Mouse (Mus musculus): ENCODE results near the gene Ngdn. TPM values are rescaled to one million over a fixed set of nuclear protein-coding genes. Genes with fewer than 3 reads are reported as not detected.

The Ngdn gene
- polyA plus RNA-seq, 1 experiment from 2014 or later, result 81.3 TPM

- H3K4me2 ChIP-seq (replicated peaks), result no peak overlapping the region
- H3K36me3 ChIP-seq, result peaks cover 42% of the 10 kb centered on the region
- H3K27ac ChIP-seq, result no peak overlapping the region
- 87% methylated on average over 22 of the region's 22 CpGs for WGBS
- no peak for ATAC-seq (ENCODE audit: insufficient number of reproducible peaks, insufficient read depth, low FRiP score, low TSS enrichment)
- H3K27me3 ChIP-seq, result no peaks in the 10 kb centered on the region
- no peaks in the 10 kb centered on the region for H3K9me3 ChIP-seq
- H3K4me1 ChIP-seq, result peaks cover 17% of the 10 kb centered on the region
- no peak overlapping the region; the same call in 1 of the 2 replicates for H3K9ac ChIP-seq
- no peak overlapping the region for H3K4me3 ChIP-seq
Observed at GRCm38 (mm10) chr14:55063581-55064381, 48.5 kb downstream of the Ngdn start.

DNA sequence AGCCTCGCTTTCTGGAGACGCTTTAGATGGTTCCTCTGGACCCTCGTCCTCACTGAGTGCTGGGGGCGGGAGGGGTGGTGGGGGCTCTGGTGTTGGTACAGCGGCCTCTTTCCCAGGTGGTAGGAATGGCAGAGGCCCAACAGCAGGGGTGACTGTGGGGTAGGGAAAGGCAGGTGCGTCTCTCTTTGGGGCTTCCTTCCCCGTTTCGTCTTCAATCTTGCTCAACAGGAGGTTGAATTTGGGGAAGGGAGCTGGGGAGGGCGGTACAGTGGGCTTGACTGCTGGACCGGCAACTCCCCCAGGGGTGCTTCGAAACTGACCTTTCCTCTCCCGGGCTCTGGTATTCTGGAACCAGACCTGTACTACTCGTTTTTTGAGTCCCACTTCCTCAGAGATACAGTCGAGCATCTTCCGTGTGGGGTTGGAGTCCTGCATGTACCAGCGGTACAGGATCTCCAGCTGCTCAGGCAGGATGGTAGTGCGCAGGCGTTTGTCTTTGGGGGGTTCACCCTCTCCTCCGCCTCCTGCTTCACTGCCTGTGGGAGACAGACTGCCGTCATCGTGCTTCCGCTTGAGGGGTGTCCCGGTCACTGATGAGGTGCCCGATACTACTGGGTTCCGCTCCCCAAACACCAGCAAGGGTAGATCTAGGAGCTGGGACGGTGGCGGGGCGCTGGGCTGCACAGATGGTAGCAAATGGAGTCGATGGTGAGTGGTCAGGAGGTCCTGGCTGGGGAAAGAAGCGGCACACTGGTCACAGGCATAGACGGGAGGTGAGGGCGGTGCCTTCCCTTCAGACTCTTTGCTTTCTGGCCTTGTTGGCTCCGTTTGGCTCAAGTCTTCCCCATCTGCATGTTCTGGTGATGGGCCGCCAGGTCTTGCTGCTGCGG, 49.5 kb downstream of the Ngdn start:
- H3K36me3 ChIP-seq, result peaks cover 42% of the 10 kb centered on the region
- 74% methylated on average over 35 of the region's 35 CpGs for WGBS
- H3K4me3 ChIP-seq, result no peak overlapping the region

GRCm38 (mm10) chr14:55065391-55065790, 50.1 kb downstream of the Ngdn start:
- Histone ChIP-seq H3K4me3 (no peak overlapping the region), H3K4me2 (replicated peaks) (no peak overlapping the region), H3K9ac (no peak overlapping the region), H3K9me3 (no peaks in the 10 kb centered on the region), H3K36me3 (peaks cover 42% of the 10 kb centered on the region), H3K27ac (no peak overlapping the region), H3K4me1 (peaks cover 17% of the 10 kb centered on the region), H3K27me3 (no peaks in the 10 kb centered on the region)
- ATAC-seq (ENCODE audit: insufficient number of reproducible peaks, insufficient read depth, low FRiP score, low TSS enrichment), result no peak
- 86% methylated on average over 13 of the region's 13 CpGs for WGBS

More for the DNA sequence above, 49.5 kb downstream of the Ngdn start:
- H3K9ac ChIP-seq, result no peak overlapping the region
- H3K9me3 ChIP-seq, result no peaks in the 10 kb centered on the region
- no peak for ATAC-seq (ENCODE audit: insufficient number of reproducible peaks, insufficient read depth, low FRiP score, low TSS enrichment)
- H3K4me1 ChIP-seq, result peaks cover 17% of the 10 kb centered on the region
- no peak overlapping the region for H3K27ac ChIP-seq
- no peaks in the 10 kb centered on the region for H3K27me3 ChIP-seq
- H3K4me2 ChIP-seq (replicated peaks), result no peak overlapping the region

- Histone ChIP-seq H3K4me2 (replicated peaks) (no peak overlapping the region), H3K9me3 (no peaks in the 10 kb centered on the region), H3K4me3 (no peak overlapping the region), H3K27me3 (no peaks in the 10 kb centered on the region), H3K9ac (no peak overlapping the region), H3K36me3 (peaks cover 42% of the 10 kb centered on the region), H3K27ac (no peak overlapping the region), H3K4me1 (peaks cover 15% of the 10 kb centered on the region)
- 89% methylated on average over 8 of the region's 8 CpGs for whole genome bisulfite sequencing
- ATAC-seq (ENCODE audit: insufficient number of reproducible peaks, insufficient read depth, low FRiP score, low TSS enrichment), result no peak
Observed at GRCm38 (mm10) chr14:55066042-55066441, 50.8 kb downstream of the Ngdn start.

DNA sequence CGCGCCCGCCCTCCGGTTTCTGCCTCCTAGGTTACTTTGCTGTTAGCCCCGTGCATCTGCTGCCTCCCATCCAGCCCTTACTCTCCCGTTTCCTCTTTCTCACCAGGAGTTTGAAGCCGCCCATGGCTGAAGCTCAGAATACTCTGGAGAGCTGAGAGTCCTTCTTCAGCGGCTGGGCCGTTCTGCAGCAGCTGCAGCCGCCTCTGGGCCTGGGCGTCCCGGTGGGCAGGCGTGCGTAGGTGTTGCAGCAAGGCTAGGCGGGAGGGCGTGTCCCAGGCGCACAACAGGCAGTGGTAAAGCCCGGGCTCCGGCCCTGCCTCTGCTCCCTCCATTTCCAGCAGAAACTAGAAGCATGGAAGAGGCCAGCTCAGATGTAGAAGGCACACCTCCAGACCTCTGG, 56.5 kb downstream of the Ngdn start:
- peak overlapping the region; percentile 27 for H3K4me2 ChIP-seq (replicated peaks)
- no peak for ATAC-seq (ENCODE audit: insufficient number of reproducible peaks, insufficient read depth, low FRiP score, low TSS enrichment)
- 24% methylated on average over 19 of the region's 19 CpGs for WGBS

More for the DNA sequence above, 56.5 kb downstream of the Ngdn start:
- Histone ChIP-seq H3K36me3 (peaks cover 34% of the 10 kb centered on the region), H3K9ac (0 out of 2 replicates have a peak overlapping the region, but pooled peaks have one; percentile 15), H3K4me1 (peaks cover 10% of the 10 kb centered on the region; the same call in 1 of the 2 replicates), H3K4me3 (no peak overlapping the region), H3K9me3 (no peaks in the 10 kb centered on the region), H3K27me3 (peaks cover 4% of the 10 kb centered on the region; the same call in 1 of the 2 replicates), H3K27ac (peak overlapping the region; percentile 17; the same call in 1 of the 2 replicates)

MicroRNAs encoded within 50 kb of the gene (microRNA counts, 519-probe panel; counts per million panel counts)
- 460 counts per million, percentile 65 among the panel's probes with 10 or more counts for microRNA mmu-miR-208b

Small RNAs within 50 kb of the gene (microRNA-seq; reads per million reads assigned to microRNA genes)
- gene Mir208b, result 48.4 reads per million, percentile 43 among the genes with 10 or more reads in this experiment

Other genes starting within 250 kb of the Ngdn start
- gene Slc7a8, start 233.5 kb upstream of the Ngdn start, polyA plus RNA-seq (2016; fragmentation: Nextera tagmentation; extraction: Ambion mirVana), result 3.3 and 4.4 TPM in 2 replicates
- gene Rnf212b, start 201.3 kb upstream of the Ngdn start, polyA plus RNA-seq (2016; fragmentation: Nextera tagmentation; extraction: Ambion mirVana), result not detected in 2 replicates
- gene Homez, start 144.5 kb upstream of the Ngdn start, polyA plus RNA-seq (2016; fragmentation: Nextera tagmentation; extraction: Ambion mirVana), result 12.6 and 14.2 TPM in 2 replicates
- gene Ppp1r3e, start 137.9 kb upstream of the Ngdn start, polyA plus RNA-seq (2016; fragmentation: Nextera tagmentation; extraction: Ambion mirVana), result 0.56 and 1.3 TPM in 2 replicates
- gene Bcl2l2, start 132.1 kb upstream of the Ngdn start, polyA plus RNA-seq (2016; fragmentation: Nextera tagmentation; extraction: Ambion mirVana), result 2.8 and 3.6 TPM in 2 replicates
- 0.24 TPM in 1 of 2 replicates, not detected in the other for gene Gm20521, start 132.0 kb upstream of the Ngdn start, polyA plus RNA-seq (2016; fragmentation: Nextera tagmentation; extraction: Ambion mirVana)
- 199 and 201 TPM in 2 replicates for gene Pabpn1, start 123.0 kb upstream of the Ngdn start, polyA plus RNA-seq (2016; fragmentation: Nextera tagmentation; extraction: Ambion mirVana)
- gene Slc22a17, start 102.3 kb upstream of the Ngdn start, polyA plus RNA-seq (2016; fragmentation: Nextera tagmentation; extraction: Ambion mirVana), result 114 and 122 TPM in 2 replicates
- gene Efs, start 89.3 kb upstream of the Ngdn start, polyA plus RNA-seq (2016; fragmentation: Nextera tagmentation; extraction: Ambion mirVana), result 49.0 and 49.3 TPM in 2 replicates
- gene Il25, start 82.8 kb upstream of the Ngdn start, polyA plus RNA-seq (2016; fragmentation: Nextera tagmentation; extraction: Ambion mirVana), result 0.15 TPM in 1 of 2 replicates, not detected in the other
- gene Cmtm5, start 79.2 kb upstream of the Ngdn start, polyA plus RNA-seq (2016; fragmentation: Nextera tagmentation; extraction: Ambion mirVana), result 6.2 and 9.5 TPM in 2 replicates
- 2.2 and 3.2 TPM in 2 replicates for gene Myh6, start 48.5 kb upstream of the Ngdn start, polyA plus RNA-seq (2016; fragmentation: Nextera tagmentation; extraction: Ambion mirVana)
- gene Gm17428, start 38.5 kb upstream of the Ngdn start, polyA plus RNA-seq (2016; fragmentation: Nextera tagmentation; extraction: Ambion mirVana), result not detected in 2 replicates
- gene Myh7, start 20.8 kb upstream of the Ngdn start, polyA plus RNA-seq (2016; fragmentation: Nextera tagmentation; extraction: Ambion mirVana), result 7.6 and 8.3 TPM in 2 replicates
- gene Zfhx2, start 76.9 kb downstream of the Ngdn start, polyA plus RNA-seq (2016; fragmentation: Nextera tagmentation; extraction: Ambion mirVana), result 7.9 TPM in 2 replicates
- 22.2 and 24.2 TPM in 2 replicates for gene Thtpa, start 79.3 kb downstream of the Ngdn start, polyA plus RNA-seq (2016; fragmentation: Nextera tagmentation; extraction: Ambion mirVana)
- gene Ap1g2, start 91.1 kb downstream of the Ngdn start, polyA plus RNA-seq (2016; fragmentation: Nextera tagmentation; extraction: Ambion mirVana), result 14.8 and 17.2 TPM in 2 replicates
- gene Jph4, start 101.5 kb downstream of the Ngdn start, polyA plus RNA-seq (2016; fragmentation: Nextera tagmentation; extraction: Ambion mirVana), result 2.6 and 2.9 TPM in 2 replicates
- 0.25 and 0.26 TPM in 2 replicates for gene Dhrs2, start 206.6 kb downstream of the Ngdn start, polyA plus RNA-seq (2016; fragmentation: Nextera tagmentation; extraction: Ambion mirVana)